Mouse (Mus musculus) liver, adult 2 months (tissue): ENCODE measurements around the gene Hmox2. TPM values are rescaled to one million over a fixed set of nuclear protein-coding genes. Genes with fewer than 3 reads are reported as not detected.
"Not testable (repeated sequence)": the region's sequence is repeated elsewhere in the genome, so short reads cannot be mapped to it uniquely, and the experiment has no call there.

ENCODE experiments used
- DNase-seq: peaks from one replicate; pipeline ENCODE4 v3.0.0-alpha.2; 2011; ENCODE audit warnings: low read depth, low spot score; ENCODE audit errors: extremely low read depth
- H3K27ac ChIP-seq: fragments of 200-500 bp; replicated peaks from 2 replicates; pipeline ENCODE4 v1.5.1; 2012; ENCODE audit warnings: low read depth, mild to moderate bottlenecking, control low read depth, inconsistent platforms, low read length; ENCODE audit not compliant: insufficient read depth
- H3K27me3 ChIP-seq: fragments of 200-500 bp; 2 replicates; pipeline ENCODE4 v1.6.1; 2012; ENCODE audit warnings: mild to moderate bottlenecking, moderate library complexity, low read length, inconsistent platforms; ENCODE audit not compliant: control insufficient read depth, insufficient read depth
- H3K36me3 ChIP-seq: fragments of 200-500 bp; 2 replicates; pipeline ENCODE4 v1.6.1; 2012; ENCODE audit warnings: low read length, inconsistent platforms; ENCODE audit not compliant: control insufficient read depth, insufficient read depth
- H3K4me1 ChIP-seq: fragments of 200-500 bp; 2 replicates; pipeline ENCODE4 v1.6.1; 2011; ENCODE audit warnings: low read length; ENCODE audit not compliant: control insufficient read depth, insufficient read depth
- H3K4me3 ChIP-seq: fragments of 200-500 bp; 2 replicates; pipeline ENCODE4 v1.5.1; 2011; ENCODE audit warnings: low read depth, mild to moderate bottlenecking, control low read depth, low read length, moderate library complexity; ENCODE audit not compliant: insufficient read depth
- H3K79me2 ChIP-seq: fragments of 200-500 bp; 2 replicates; pipeline ENCODE4 v1.6.1; 2012; ENCODE audit warnings: inconsistent platforms, mild to moderate bottlenecking, low read length, moderate library complexity; ENCODE audit not compliant: control insufficient read depth, insufficient read depth
- H3K9ac ChIP-seq: fragments of 200-500 bp; 2 replicates; pipeline ENCODE4 v1.6.1; 2012; ENCODE audit warnings: low read depth, mild to moderate bottlenecking, control low read depth, inconsistent platforms, low read length
- CTCF ChIP-seq: fragments of 200-500 bp; IDR thresholded peaks from 2 replicates; pipeline ENCODE4 v1.5.1; 2011; ENCODE audit warnings: low read depth, low read length, control low read depth
- POLR2A ChIP-seq: fragments of 200-500 bp; IDR thresholded peaks from 2 replicates; pipeline ENCODE4 v1.6.1; 2011; ENCODE audit warnings: low read length, control low read depth; ENCODE audit not compliant: insufficient read depth; ENCODE audit errors: extremely low read depth
- WGBS: fragments of 180-500 bp; shearing (Covaris S2); methylation state at CpG from one replicate; pipeline ENCODE4 v1.1.7; 2018; 5-methylcytosine and 5-hydroxymethylcytosine counted together
- polyA plus RNA-seq: library from polyadenylated mRNA; depleted of rRNA; stranded (reverse); fragments of >200 nt; gene quantifications from 2 replicates; pipeline ENCODE4 v1.2.3, GENCODE M21; 2012
- total RNA-seq: library from RNA; depleted of rRNA; stranded (reverse); fragments of >200 nt; gene quantifications from 2 replicates; pipeline ENCODE4 v1.2.3, GENCODE M21; 2014

The Hmox2 gene
- total and polyA plus RNA-seq, 2 experiments = 28.3 to 52.9 TPM

DNA sequence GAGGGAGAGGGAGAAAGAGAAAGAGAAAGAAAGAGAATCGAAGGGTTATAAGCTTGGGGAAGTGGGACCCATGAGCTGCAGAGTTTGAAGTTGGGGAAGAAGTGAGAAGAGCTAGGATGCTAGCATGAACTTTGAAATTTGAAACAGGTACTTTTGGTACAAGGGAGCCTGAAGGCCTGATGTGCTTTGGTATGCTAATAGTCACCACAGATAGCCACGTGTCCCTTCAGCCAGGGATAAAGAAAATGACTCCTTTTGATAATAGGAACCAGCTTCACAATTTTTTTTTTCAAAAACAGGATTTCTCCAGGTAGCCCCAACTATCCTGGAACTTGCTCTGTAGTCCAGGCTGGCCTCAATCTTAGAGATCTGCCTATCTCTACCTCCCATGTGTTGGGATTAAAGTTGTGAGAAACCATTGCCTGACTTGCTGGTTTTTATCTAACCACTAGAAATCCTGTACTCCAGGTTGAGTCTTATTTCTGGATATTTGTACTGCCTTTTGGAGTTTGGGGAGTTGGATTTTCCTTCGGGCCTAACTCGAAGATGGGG, 43.5 kb upstream of the Hmox2 start:
- no peak overlapping the region; the same call in 1 of the 2 replicates for H3K4me3 ChIP-seq
- WGBS = 81% methylated on average over 4 of the region's 4 CpGs
- DNase-seq = no peak
- no peaks in the 10 kb centered on the region for H3K27me3 ChIP-seq
- no peak overlapping the region for H3K9ac ChIP-seq
- TF ChIP-seq CTCF (no peak), POLR2A (no peak)
- peaks cover 5% of the 10 kb centered on the region for H3K36me3 ChIP-seq
- H3K27ac ChIP-seq = peak overlapping the region; percentile 77; the same call in 1 of the 2 replicates
- H3K79me2 ChIP-seq = peaks cover 18% of the 10 kb centered on the region; the same call in 1 of the 2 replicates
- H3K4me1 ChIP-seq = peaks cover 14% of the 10 kb centered on the region

DNA sequence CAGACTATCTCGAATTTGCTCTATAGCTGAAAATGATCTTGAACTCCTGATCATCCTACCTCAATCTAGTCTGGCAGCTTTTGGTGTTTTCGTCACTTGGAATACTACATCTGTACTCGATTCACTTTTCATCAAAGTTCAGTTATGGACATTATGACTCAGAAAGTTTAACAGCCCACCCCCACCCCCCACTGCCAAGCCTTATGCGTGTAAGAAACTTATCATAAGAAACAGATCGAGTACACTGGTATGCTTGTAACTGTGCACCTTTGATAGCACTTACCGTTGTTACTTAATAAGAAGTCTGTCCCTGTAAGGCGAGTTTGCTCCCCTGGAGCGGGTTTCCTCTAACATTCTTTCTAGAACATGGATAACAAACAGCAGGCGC, 43.0 kb upstream of the Hmox2 start:
- H3K4me1 ChIP-seq = peaks cover 14% of the 10 kb centered on the region
- no peaks in the 10 kb centered on the region for H3K27me3 ChIP-seq
- peaks cover 9% of the 10 kb centered on the region for H3K36me3 ChIP-seq
- H3K79me2 ChIP-seq = peaks cover 16% of the 10 kb centered on the region; the same call in 1 of the 2 replicates
- no peak for TF ChIP-seq CTCF
- no peak for TF ChIP-seq POLR2A
- peak overlapping the region; percentile 77 for H3K27ac ChIP-seq
- no peak for DNase-seq
- H3K4me3 ChIP-seq = peak overlapping the region; percentile 80
- H3K9ac ChIP-seq = peak overlapping the region; percentile 49
- WGBS = 22% methylated on average over 9 of the region's 9 CpGs

DNA sequence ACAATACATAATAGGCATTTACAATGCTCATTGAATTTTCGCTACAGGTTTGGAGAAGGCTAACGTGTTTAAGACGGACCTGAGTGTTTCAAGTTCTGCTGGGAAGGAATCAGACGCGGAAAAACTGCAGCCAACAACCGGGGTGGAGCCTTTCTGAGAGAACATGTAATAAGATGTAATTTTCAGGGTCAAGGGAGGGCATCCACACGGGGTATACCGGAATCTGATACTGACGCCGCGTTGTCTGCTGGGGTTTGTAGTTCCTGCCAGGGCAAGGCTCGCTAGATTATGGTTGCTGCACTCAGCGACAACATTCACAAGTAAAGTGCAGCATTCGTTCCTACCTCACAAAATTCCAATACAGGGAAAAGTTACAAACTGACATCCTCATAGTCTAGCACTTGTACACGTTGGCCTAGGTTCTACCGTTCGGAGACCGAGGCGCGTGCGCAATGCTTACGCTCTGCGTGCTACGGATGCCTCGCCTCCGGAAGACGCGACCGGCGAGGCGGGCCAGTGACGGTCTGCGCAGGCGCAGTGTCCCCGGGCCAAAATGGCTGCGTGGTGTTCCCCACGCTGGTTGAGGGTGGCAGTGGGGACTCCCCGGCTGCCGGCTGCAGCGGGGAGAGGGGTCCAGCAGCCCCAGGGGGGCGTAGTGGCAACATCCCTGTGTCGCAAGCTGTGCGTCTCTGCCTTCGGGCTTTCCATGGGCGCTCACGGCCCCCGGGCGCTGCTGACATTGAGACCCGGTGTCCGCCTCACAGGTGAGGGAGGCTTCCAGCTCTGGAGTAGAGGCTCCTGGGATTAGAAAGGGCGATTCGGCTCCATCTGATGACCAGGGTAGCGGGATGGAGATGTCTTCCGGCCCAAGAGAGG, 42.3 kb upstream of the Hmox2 start:
- Histone ChIP-seq H3K4me1 (peaks cover 10% of the 10 kb centered on the region), H3K27me3 (no peaks in the 10 kb centered on the region), H3K9ac (peak overlapping the region; percentile 93), H3K79me2 (peaks cover 14% of the 10 kb centered on the region; the same call in 1 of the 2 replicates), H3K27ac (peak overlapping the region; percentile 88), H3K4me3 (peak overlapping the region; percentile 80), H3K36me3 (peaks cover 13% of the 10 kb centered on the region)
- peak; percentile 88 for DNase-seq
- no peak for TF ChIP-seq CTCF
- TF ChIP-seq POLR2A = peak; percentile 91; the same call in 1 of the 2 replicates
- WGBS = under 1% methylated on average over 54 of the region's 54 CpGs

DNA sequence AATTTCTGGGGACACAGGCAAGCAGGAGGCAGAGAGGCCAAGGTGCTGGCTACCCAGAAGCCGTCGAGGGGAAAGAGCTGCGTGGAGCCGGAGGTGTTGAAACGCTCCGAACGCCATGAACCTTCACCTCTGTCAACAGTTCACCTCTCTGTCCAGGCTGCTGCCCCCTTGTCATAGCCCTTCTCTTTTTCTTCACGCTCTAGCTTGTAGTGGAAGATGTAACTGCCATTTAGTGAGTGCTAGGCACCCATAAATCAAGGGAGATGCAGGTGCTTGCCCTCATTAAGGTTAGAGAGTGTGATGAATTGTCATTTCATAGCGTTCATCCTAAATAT, 41.7 kb upstream of the Hmox2 start:
- peak; percentile 69 for DNase-seq
- TF ChIP-seq POLR2A (no peak), CTCF (no peak)
- peak overlapping the region; percentile 88 for H3K27ac ChIP-seq
- H3K79me2 ChIP-seq = peaks cover 11% of the 10 kb centered on the region; the same call in 1 of the 2 replicates
- peak overlapping the region; percentile 93 for H3K9ac ChIP-seq
- peaks cover 18% of the 10 kb centered on the region for H3K36me3 ChIP-seq
- peak overlapping the region; percentile 80 for H3K4me3 ChIP-seq
- no peaks in the 10 kb centered on the region for H3K27me3 ChIP-seq
- peaks cover 10% of the 10 kb centered on the region for H3K4me1 ChIP-seq
- 2% methylated on average over 9 of the region's 9 CpGs for WGBS

- not testable (repeated sequence) for H3K27me3 ChIP-seq, H3K9ac ChIP-seq, H3K4me1 ChIP-seq, H3K4me3 ChIP-seq, DNase-seq, H3K27ac ChIP-seq
- WGBS = 98% methylated on average over 4 of the region's 4 CpGs
- Histone ChIP-seq H3K79me2 (peaks cover 13% of the 10 kb centered on the region; the same call in 1 of the 2 replicates), H3K36me3 (peaks cover 61% of the 10 kb centered on the region)
Observed at GRCm38 (mm10) chr16:4689371-4689770, 36.8 kb upstream of the Hmox2 start.

- no peaks in the 10 kb centered on the region for H3K27me3 ChIP-seq
- 26% methylated on average over 3 of the region's 3 CpGs for WGBS
- H3K4me3 ChIP-seq = no peak overlapping the region
- H3K27ac ChIP-seq = peak overlapping the region; percentile 92
- DNase-seq = peak; percentile 99
- no peak for TF ChIP-seq CTCF
- no peak for TF ChIP-seq POLR2A
- H3K4me1 ChIP-seq = peaks cover 19% of the 10 kb centered on the region
- H3K36me3 ChIP-seq = peaks cover 61% of the 10 kb centered on the region
- no peaks in the 10 kb centered on the region for H3K79me2 ChIP-seq
- H3K9ac ChIP-seq = peak overlapping the region; percentile 38
Observed at GRCm38 (mm10) chr16:4701211-4701610, 24.9 kb upstream of the Hmox2 start.
